Mouse (Mus musculus): ENCODE measurements around the gene Ppp1r1a. TPM values are rescaled to one million over a fixed set of nuclear protein-coding genes. Genes with fewer than 3 reads are reported as not detected.

Gene Ppp1r1a
- polyA plus RNA-seq, 1 experiment from 2014 or later, result 7.6 TPM

DNA sequence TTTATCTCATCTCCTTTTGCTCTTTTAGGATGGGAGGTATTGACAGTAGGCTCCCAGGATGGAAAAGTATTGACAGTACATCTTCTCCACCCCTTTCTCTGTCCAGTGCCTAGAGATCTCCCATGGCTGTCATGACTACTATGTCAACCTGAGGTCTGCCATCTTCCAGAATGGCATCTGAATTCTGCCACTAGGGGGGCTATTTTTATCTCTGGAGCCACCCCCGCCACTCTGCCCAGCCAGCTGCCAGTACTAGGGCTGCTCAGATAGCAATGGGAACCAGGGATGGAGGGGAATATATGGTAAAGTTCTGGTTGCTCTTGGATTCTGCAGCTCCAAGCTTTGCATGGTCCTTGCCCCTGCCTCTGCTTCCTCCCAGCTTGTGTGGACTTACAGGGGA, 26.2 kb downstream of the Ppp1r1a start:
- WGBS, result 45% methylated on average over 1 of the region's 1 CpGs
- Histone ChIP-seq H3K36me3 (no peaks in the 10 kb centered on the region), H3K9ac (no peak overlapping the region), H3K27me3 (peaks cover 9% of the 10 kb centered on the region; the same call in 1 of the 2 replicates), H3K4me3 (no peak overlapping the region), H3K27ac (no peak overlapping the region), H3K4me2 (no peak overlapping the region), H3K4me1 (peaks cover 18% of the 10 kb centered on the region), H3K9me3 (no peaks in the 10 kb centered on the region)
- no peak for ATAC-seq (ENCODE audit: insufficient number of reproducible peaks, low FRiP score, low TSS enrichment, low read depth)

DNA sequence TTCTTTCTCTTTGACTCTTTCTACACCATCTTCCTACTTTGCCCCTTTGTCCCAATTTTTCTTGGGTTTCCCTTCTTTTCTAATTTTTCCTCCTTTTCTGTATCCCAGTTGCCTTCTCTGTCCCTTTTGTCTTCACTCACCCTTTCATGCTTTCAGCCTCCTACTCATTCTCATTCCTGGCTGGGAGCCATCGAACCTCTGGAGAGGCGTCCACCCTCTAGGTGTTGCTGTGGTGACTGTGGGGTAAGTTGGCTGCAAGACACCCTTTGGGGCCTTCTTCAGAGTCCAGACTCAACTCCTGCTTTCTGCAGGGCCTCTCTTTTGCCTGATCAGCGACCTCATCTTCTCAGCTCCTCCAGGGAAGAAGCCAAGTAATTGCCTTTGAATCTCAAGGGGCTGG, 28.5 kb downstream of the Ppp1r1a start:
- peaks cover 23% of the 10 kb centered on the region for H3K27me3 ChIP-seq
- no peak overlapping the region for H3K9ac ChIP-seq
- no peak for ATAC-seq (ENCODE audit: insufficient number of reproducible peaks, low FRiP score, low TSS enrichment, low read depth)
- H3K9me3 ChIP-seq, result no peaks in the 10 kb centered on the region
- no peak overlapping the region for H3K4me2 ChIP-seq
- H3K4me1 ChIP-seq, result peaks cover 10% of the 10 kb centered on the region
- H3K36me3 ChIP-seq, result no peaks in the 10 kb centered on the region
- H3K4me3 ChIP-seq, result no peak overlapping the region
- 68% methylated on average over 3 of the region's 3 CpGs for WGBS
- no peak overlapping the region for H3K27ac ChIP-seq

DNA sequence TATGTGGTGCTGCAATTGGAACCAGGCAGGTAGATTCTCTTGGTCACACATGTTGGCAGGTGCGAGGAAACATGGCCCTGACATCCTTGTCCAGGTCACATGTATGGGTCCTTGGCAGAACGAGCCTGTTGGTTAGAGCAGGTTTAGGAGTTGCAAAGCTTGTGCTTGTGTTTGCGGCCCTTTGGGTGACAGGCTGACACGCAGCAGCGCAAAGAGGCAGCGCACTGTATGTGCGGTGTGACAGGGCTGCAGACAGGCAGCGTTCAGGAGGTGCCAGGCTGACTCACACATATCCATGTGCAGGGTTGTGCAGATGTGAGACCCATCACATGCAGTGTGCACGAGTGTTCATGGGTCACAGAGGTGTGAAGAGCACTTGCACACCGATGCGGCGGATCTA, 34.1 kb downstream of the Ppp1r1a start:
- no peak overlapping the region for H3K27ac ChIP-seq
- ATAC-seq (ENCODE audit: insufficient number of reproducible peaks, low FRiP score, low TSS enrichment, low read depth), result 0 out of 2 replicates have a peak, but pooled peaks have one; percentile 11
- peaks cover 29% of the 10 kb centered on the region for H3K27me3 ChIP-seq
- no peaks in the 10 kb centered on the region for H3K9me3 ChIP-seq
- H3K36me3 ChIP-seq, result no peaks in the 10 kb centered on the region
- peak overlapping the region; percentile 95 for H3K4me2 ChIP-seq
- H3K9ac ChIP-seq, result no peak overlapping the region
- peak overlapping the region; percentile 59 for H3K4me3 ChIP-seq
- peaks cover 12% of the 10 kb centered on the region; the same call in 1 of the 2 replicates for H3K4me1 ChIP-seq
- 46% methylated on average over 12 of the region's 12 CpGs for WGBS

DNA sequence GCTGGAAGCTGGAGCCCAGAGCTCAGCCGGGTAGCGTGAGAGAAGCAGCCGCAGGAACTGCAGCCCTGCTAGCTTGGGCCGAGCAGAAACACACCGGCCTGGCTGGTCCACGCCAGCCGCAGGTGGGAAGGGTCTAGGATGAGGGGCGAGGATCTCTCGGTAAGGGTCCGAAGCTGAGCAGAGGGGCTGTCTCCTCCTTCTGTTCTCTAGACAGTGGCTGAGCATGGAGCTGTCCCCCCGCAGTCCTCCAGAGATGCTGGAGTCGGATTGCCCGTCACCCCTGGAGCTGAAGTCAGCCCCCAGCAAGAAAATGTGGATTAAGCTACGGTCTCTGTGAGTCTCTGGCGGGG, 34.6 kb downstream of the Ppp1r1a start:
- WGBS, result under 1% methylated on average over 15 of the region's 15 CpGs
- Histone ChIP-seq H3K36me3 (no peaks in the 10 kb centered on the region), H3K4me2 (peak overlapping the region; percentile 95), H3K4me1 (peaks cover 13% of the 10 kb centered on the region; the same call in 1 of the 2 replicates), H3K9me3 (no peaks in the 10 kb centered on the region), H3K9ac (peak overlapping the region; percentile 48), H3K27me3 (peaks cover 29% of the 10 kb centered on the region), H3K4me3 (peak overlapping the region; percentile 59), H3K27ac (peak overlapping the region; percentile 38; the same call in 1 of the 2 replicates)
- peak; percentile 23; the same call in 1 of the 2 replicates for ATAC-seq (ENCODE audit: insufficient number of reproducible peaks, low FRiP score, low TSS enrichment, low read depth)

DNA sequence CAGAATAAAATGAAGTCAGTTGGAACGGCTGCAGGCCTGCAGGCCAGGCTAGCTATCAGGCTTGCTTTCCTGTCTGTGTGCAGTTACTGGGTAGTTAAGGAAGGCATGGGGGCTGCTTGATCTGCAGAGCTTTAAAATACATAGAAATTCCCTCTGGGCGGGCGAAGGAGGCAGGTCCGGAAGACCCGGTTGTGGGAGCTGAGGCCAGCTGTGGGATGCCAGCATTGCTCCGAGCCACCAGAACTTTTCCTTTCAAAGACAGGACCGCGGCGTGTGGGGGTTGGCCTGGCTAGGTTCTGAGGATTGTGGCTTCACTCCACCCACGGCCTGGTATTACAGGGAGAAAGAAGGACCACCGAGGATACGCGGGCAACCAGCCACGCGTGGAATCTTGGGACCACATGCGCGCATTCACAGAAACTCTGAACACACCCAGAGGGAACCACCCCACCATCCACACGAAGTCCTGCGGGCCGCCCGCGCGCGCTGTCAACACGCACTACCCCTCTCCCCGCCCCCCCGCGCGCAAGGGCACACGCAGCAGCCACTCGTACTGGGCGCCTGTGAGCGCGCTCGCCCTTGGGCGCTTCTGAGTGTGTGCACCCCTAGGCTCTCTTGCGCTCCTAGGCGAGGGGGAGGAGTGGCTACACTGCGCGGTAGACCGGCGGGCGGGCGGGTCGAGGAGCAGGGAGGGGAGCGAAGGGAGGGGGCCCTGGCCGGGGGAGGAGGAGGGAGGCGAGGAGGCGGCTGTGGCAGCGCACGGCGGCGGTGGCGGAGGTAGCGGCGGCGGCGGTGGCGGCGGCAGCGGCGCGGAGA, 35.2 kb downstream of the Ppp1r1a start, which contains the start of gene Pde1b:
Gene Pde1b, plus strand, starts transcription at position 600 of the 816 bp plus-strand sequence.
- peak; percentile 83 for ATAC-seq (ENCODE audit: insufficient number of reproducible peaks, low FRiP score, low TSS enrichment, low read depth)
- Histone ChIP-seq H3K27ac (peak within 1 kb of the TSS; percentile 38; the same call in 1 of the 2 replicates), H3K4me2 (peak within 1 kb of the TSS; percentile 95), H3K9ac (peak within 1 kb of the TSS; percentile 48), H3K36me3 (no peaks in the 10 kb centered on the region), H3K4me3 (peak within 1 kb of the TSS; percentile 59), H3K9me3 (no peaks in the 10 kb centered on the region), H3K27me3 (peaks cover 29% of the 10 kb centered on the region), H3K4me1 (peaks cover 14% of the 10 kb centered on the region; the same call in 1 of the 2 replicates)
- WGBS, result under 1% methylated on average over 49 of the region's 63 CpGs

DNA sequence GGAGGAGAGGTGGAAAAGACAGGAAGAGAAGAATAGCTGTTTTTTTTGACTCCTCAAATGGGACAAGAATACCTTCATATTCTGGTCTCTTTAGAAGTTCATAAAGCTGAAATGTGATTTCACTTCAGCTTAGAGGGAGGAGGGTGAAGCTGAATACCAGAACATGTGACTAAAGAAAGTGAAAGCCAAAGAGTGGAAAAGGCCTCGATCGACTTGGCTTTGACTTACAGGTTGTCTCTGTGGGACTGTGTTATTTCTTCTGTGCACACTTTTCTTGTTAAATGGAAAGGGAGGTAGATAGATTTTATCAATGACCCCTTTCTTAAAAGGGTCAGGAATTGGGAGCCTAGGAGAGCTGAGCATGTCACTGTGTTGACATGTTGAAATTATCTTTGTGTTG, 36.6 kb downstream of the Ppp1r1a start:
- Histone ChIP-seq H3K4me1 (peaks cover 14% of the 10 kb centered on the region; the same call in 1 of the 2 replicates), H3K27ac (no peak overlapping the region), H3K36me3 (no peaks in the 10 kb centered on the region), H3K9ac (no peak overlapping the region), H3K9me3 (no peaks in the 10 kb centered on the region), H3K4me2 (no peak overlapping the region), H3K27me3 (peaks cover 29% of the 10 kb centered on the region), H3K4me3 (no peak overlapping the region)
- ATAC-seq (ENCODE audit: insufficient number of reproducible peaks, low FRiP score, low TSS enrichment, low read depth), result no peak
- WGBS, result 48% methylated on average over 2 of the region's 2 CpGs

DNA sequence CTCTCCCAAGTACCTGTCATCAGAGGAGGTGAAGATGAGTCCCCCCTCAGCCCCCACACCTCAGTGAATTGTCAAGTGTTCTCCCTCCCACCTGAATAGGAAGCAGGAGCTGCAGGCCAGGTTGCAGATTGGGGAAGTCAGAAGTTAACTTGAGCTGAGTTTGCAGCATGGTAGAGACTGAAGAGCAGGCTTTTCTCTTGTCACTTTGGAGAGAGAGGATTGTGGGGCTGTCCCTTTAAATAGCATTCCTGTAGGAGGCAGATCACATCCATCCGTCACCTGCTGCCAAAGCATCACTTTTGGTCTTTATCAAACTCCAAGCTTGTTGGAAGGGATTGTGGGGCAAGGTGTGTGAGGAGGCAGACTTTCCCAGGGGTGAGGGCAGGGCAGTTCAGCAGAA, 37.1 kb downstream of the Ppp1r1a start:
- Histone ChIP-seq H3K4me2 (no peak overlapping the region), H3K9ac (no peak overlapping the region), H3K27me3 (peaks cover 29% of the 10 kb centered on the region), H3K9me3 (no peaks in the 10 kb centered on the region), H3K36me3 (no peaks in the 10 kb centered on the region), H3K4me1 (peaks cover 14% of the 10 kb centered on the region; the same call in 1 of the 2 replicates), H3K4me3 (no peak overlapping the region), H3K27ac (no peak overlapping the region)
- WGBS, result 57% methylated on average over 1 of the region's 1 CpGs
- ATAC-seq (ENCODE audit: insufficient number of reproducible peaks, low FRiP score, low TSS enrichment, low read depth), result no peak

DNA sequence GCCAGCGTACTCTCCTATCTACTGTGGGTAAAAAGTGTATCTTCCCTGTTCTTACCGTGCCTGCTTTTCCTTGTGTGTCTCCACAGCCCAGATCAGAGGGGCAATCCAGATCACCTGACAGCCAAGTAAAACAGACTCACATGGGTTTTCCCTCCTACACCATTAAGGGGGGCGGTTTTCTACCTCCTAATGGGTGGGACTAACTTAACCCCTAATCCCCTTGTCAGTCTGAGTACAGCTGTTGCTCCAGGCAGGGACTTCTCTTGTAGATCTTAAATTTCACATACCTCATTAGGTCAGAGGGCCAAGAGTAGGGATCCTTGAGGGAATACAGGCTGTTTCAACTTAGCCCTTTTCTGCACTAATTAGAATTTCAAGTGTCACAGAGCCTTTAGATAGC, 39.6 kb downstream of the Ppp1r1a start:
- no peak overlapping the region for H3K9ac ChIP-seq
- no peaks in the 10 kb centered on the region for H3K36me3 ChIP-seq
- H3K27ac ChIP-seq, result no peak overlapping the region
- no peak for ATAC-seq (ENCODE audit: insufficient number of reproducible peaks, low FRiP score, low TSS enrichment, low read depth)
- no peaks in the 10 kb centered on the region for H3K9me3 ChIP-seq
- H3K4me2 ChIP-seq, result no peak overlapping the region
- H3K27me3 ChIP-seq, result peaks cover 4% of the 10 kb centered on the region
- no peak overlapping the region for H3K4me3 ChIP-seq
- WGBS, result 16% methylated on average over 3 of the region's 3 CpGs
- H3K4me1 ChIP-seq, result peaks cover 8% of the 10 kb centered on the region; the same call in 1 of the 2 replicates

DNA sequence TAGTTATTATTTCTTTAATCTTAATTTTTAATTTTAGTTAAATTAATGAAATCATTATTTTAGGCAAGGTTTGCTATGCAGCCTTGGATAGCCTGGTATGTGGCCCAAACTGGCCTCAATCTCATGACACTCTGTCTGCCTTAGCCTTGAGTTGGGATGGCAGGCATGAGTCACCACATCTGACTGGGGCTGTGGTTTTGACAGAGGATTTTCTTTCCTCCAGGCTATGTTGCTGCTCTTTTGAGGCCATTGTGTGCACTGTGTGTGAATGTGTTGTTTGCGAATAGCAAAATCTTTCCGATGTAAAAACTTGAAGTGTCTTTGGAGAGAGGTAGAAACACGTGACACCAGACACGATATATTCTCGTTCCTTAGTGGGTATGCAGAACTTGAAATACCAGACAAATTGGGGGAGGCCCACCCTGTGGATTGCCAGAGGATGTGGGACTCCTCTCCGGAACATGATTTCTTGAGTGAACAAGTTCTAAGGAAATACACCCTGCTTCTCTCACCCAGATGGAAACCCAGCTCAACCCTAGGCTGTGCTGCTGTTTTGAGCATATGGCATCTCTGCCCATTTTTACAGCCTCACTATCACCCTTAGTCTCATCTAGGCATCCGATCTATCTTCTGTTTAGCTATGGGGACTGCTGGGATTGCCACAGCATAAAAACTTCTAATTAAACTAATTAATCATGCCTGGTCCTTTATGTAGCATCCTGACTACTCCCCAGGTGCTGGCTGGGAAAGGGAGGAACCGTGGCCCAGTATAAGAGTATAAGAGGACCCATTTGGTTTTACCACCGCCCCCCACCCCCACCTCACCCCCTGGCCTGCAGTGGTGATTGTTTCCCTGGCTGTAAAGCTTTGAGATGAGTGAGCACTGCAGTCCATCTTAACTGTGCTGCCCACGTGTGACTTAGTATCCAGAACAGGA, 41.3 kb downstream of the Ppp1r1a start:
- H3K27ac ChIP-seq, result no peak overlapping the region

DNA sequence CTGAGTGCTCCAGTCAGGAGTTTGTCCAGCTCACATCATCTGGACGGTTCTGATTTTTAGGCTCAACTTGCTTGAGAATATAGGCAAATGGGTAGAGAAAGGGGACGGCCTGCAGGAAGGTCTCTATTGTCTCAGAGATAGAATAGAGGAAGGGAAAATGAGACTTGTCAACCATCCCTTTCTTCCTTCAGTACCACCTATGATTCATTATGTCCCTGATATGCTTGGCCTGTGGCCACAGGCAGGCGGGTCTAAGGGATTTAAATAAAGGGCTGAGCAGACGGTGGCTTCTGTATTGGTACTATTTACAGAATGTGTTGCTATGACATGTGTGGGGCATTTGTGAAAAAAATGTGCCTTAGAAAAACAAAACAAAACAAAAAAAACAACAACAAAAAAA, 49.5 kb downstream of the Ppp1r1a start:
- peaks cover 3% of the 10 kb centered on the region; the same call in 1 of the 2 replicates for H3K4me1 ChIP-seq
- no peak overlapping the region for H3K4me3 ChIP-seq
- no peak for ATAC-seq (ENCODE audit: insufficient number of reproducible peaks, low FRiP score, low TSS enrichment, low read depth)
- WGBS, result 68% methylated on average over 4 of the region's 4 CpGs
- H3K9ac ChIP-seq, result no peak overlapping the region
- H3K9me3 ChIP-seq, result no peaks in the 10 kb centered on the region
- H3K27ac ChIP-seq, result no peak overlapping the region
- no peaks in the 10 kb centered on the region for H3K27me3 ChIP-seq
- no peak overlapping the region for H3K4me2 ChIP-seq
- no peaks in the 10 kb centered on the region for H3K36me3 ChIP-seq

More for the DNA sequence above, 41.3 kb downstream of the Ppp1r1a start:
- H3K36me3 ChIP-seq, result no peaks in the 10 kb centered on the region
- no peak for ATAC-seq (ENCODE audit: insufficient number of reproducible peaks, low FRiP score, low TSS enrichment, low read depth)
- no peaks in the 10 kb centered on the region for H3K9me3 ChIP-seq
- 62% methylated on average over 10 of the region's 10 CpGs for WGBS
- H3K9ac ChIP-seq, result no peak overlapping the region
- no peak overlapping the region for H3K4me2 ChIP-seq
- H3K27me3 ChIP-seq, result no peaks in the 10 kb centered on the region
- 0 out of 2 replicates have a peak, but pooled peaks cover 2% of the 10 kb centered on the region for H3K4me1 ChIP-seq
- no peak overlapping the region for H3K4me3 ChIP-seq

DNA sequence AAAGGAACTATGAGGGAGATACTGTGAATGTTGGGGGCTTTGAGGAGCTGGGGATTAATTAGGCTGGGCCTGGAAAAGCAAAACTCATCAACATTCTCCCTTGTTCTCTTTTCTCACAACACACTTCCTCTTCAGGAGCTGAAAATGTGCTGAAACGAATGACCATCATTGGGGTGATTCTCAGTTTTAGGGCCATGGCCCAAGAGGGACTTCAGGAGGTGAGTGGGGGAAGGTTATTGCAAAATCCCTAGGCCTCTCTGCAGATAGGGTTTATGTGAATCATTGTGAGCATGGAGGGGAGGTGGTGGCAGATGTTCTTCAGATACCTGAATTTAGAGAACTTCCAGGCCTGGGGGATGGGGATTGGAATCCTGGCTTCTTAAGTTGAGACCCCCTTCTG, 51.1 kb downstream of the Ppp1r1a start:
- H3K4me1 ChIP-seq, result peaks cover 3% of the 10 kb centered on the region; the same call in 1 of the 2 replicates

More for the DNA sequence above, 51.1 kb downstream of the Ppp1r1a start:
- no peak for ATAC-seq (ENCODE audit: insufficient number of reproducible peaks, low FRiP score, low TSS enrichment, low read depth)
- Histone ChIP-seq H3K4me2 (no peak overlapping the region), H3K27ac (no peak overlapping the region), H3K27me3 (no peaks in the 10 kb centered on the region), H3K9me3 (no peaks in the 10 kb centered on the region), H3K36me3 (no peaks in the 10 kb centered on the region), H3K4me3 (no peak overlapping the region), H3K9ac (no peak overlapping the region)
- WGBS, result 31% methylated on average over 1 of the region's 1 CpGs
